Mouse (Mus musculus): ENCODE results near the gene Hpn. TPM values are rescaled to one million over a fixed set of nuclear protein-coding genes. Genes with fewer than 3 reads are reported as not detected.

Hpn gene
- polyA plus RNA-seq, 1 experiment from 2014 or later = not detected

Other genes with a start within 250 kb of the Hpn start
- not detected in 2 replicates for gene Cd22, start 234.9 kb downstream of the Hpn start, polyA plus RNA-seq (2015; fragmentation: Nextera tagmentation; extraction: Ambion mirVana)
- gene Mag, start 200.4 kb downstream of the Hpn start, polyA plus RNA-seq (2015; fragmentation: Nextera tagmentation; extraction: Ambion mirVana) = 0.58 and 0.64 TPM in 2 replicates
- gene Hamp2, start 190.6 kb downstream of the Hpn start, polyA plus RNA-seq (2015; fragmentation: Nextera tagmentation; extraction: Ambion mirVana) = not detected in 2 replicates
- not detected in 2 replicates for gene Hamp, start 171.3 kb downstream of the Hpn start, polyA plus RNA-seq (2015; fragmentation: Nextera tagmentation; extraction: Ambion mirVana)
- 23.9 and 24.4 TPM in 2 replicates for gene Usf2, start 158.5 kb downstream of the Hpn start, polyA plus RNA-seq (2015; fragmentation: Nextera tagmentation; extraction: Ambion mirVana)
- gene Lsr, start 141.8 kb downstream of the Hpn start, polyA plus RNA-seq (2015; fragmentation: Nextera tagmentation; extraction: Ambion mirVana) = 17.8 and 22.2 TPM in 2 replicates
- 0.58 and 0.74 TPM in 2 replicates for gene Fam187b, start 141.5 kb downstream of the Hpn start, polyA plus RNA-seq (2015; fragmentation: Nextera tagmentation; extraction: Ambion mirVana)
- gene Fxyd5, start 72.8 kb downstream of the Hpn start, polyA plus RNA-seq (2015; fragmentation: Nextera tagmentation; extraction: Ambion mirVana) = 11.5 and 12.2 TPM in 2 replicates
- 19.8 and 33.0 TPM in 2 replicates for gene Fxyd7, start 63.8 kb downstream of the Hpn start, polyA plus RNA-seq (2015; fragmentation: Nextera tagmentation; extraction: Ambion mirVana)
- 2.5 and 3.9 TPM in 2 replicates for gene Fxyd1, start 58.1 kb downstream of the Hpn start, polyA plus RNA-seq (2015; fragmentation: Nextera tagmentation; extraction: Ambion mirVana)
- 0.19 and 0.26 TPM in 2 replicates for gene Lgi4, start 55.9 kb downstream of the Hpn start, polyA plus RNA-seq (2015; fragmentation: Nextera tagmentation; extraction: Ambion mirVana)
- 0.08 TPM in 1 of 2 replicates, not detected in the other for gene Fxyd3, start 38.6 kb downstream of the Hpn start, polyA plus RNA-seq (2015; fragmentation: Nextera tagmentation; extraction: Ambion mirVana)
- gene Scn1b, start 11.7 kb upstream of the Hpn start, polyA plus RNA-seq (2015; fragmentation: Nextera tagmentation; extraction: Ambion mirVana) = 1.1 and 1.3 TPM in 2 replicates
- gene Gramd1a, start 40.6 kb upstream of the Hpn start, polyA plus RNA-seq (2015; fragmentation: Nextera tagmentation; extraction: Ambion mirVana) = 171 and 189 TPM in 2 replicates
- not detected in 2 replicates for gene Scgb2b2, start 175.2 kb upstream of the Hpn start, polyA plus RNA-seq (2015; fragmentation: Nextera tagmentation; extraction: Ambion mirVana)
- not detected in 2 replicates for gene Scgb1b2, start 176.5 kb upstream of the Hpn start, polyA plus RNA-seq (2015; fragmentation: Nextera tagmentation; extraction: Ambion mirVana)
- not detected in 2 replicates for gene Scgb2b3, start 246.8 kb upstream of the Hpn start, polyA plus RNA-seq (2015; fragmentation: Nextera tagmentation; extraction: Ambion mirVana)

Data from forebrain, embryonic 13.5 days (tissue).